Mouse (Mus musculus) layer of hippocampus, postnatal 25 days (tissue): Measurements from ENCODE around the gene Thoc5. TPM values are rescaled to one million over a fixed set of nuclear protein-coding genes. Genes with fewer than 3 reads are reported as not detected.

ENCODE experiments used
- DNase-seq, 2 experiments: peaks; one replicate each; pipeline ENCODE4 v3.0.0; 2022; ENCODE audit warnings: mixed read lengths in 2 of 2, low spot score in 1 of 2; ENCODE audit errors: extremely low spot score in 1 of 2
- microRNA-seq, 2 experiments: library from miRNA; unstranded; fragments of <30 nt; microRNA quantifications; one replicate each; pipeline ENCODE4 v1.2.0; 2021
- total RNA-seq, 2 experiments: library from RNA; stranded (reverse); gene quantifications; 2 replicates each; pipeline ENCODE4 v1.2.3; 2021

Thoc5 gene
- total RNA-seq, 2 experiments from 2014 or later = 36.2 to 38.9 TPM

- DNase-seq = peak in 1 of 2 experiments; percentile 52
These were observed 78.1 kb downstream of the Thoc5 start for GRCm38 (mm10) chr11:4972967-4973870.

GRCm38 (mm10) chr11:4973871-4974256, 78.7 kb downstream of the Thoc5 start:
- DNase-seq = no peak

- no peak for DNase-seq
These were observed 79.4 kb downstream of the Thoc5 start for GRCm38 (mm10) chr11:4974376-4975122.

GRCm38 (mm10) chr11:4975623-4976022, 80.5 kb downstream of the Thoc5 start:
- peak; percentile 37 to 74 for DNase-seq

Small RNA genes lying within 50 kb of the gene (microRNA-seq; reads per million reads assigned to microRNA genes)
- gene Mir6918 = 2.8 to 6.1 reads per million in 2 experiments

Other genes starting within 250 kb of the Thoc5 start
- 100 to 1,000 TPM; 391 to 441 TPM for gene Uqcr10, start 191.0 kb upstream of the Thoc5 start, total RNA-seq
- gene Zmat5, start 190.6 kb upstream of the Thoc5 start, total RNA-seq = 10 to 100 TPM; 30.1 to 37.1 TPM
- 100 to 1,000 TPM; 255 to 273 TPM for gene Cabp7, start 148.5 kb upstream of the Thoc5 start, total RNA-seq
- gene Nf2, start 45.8 kb upstream of the Thoc5 start, total RNA-seq = 100 to 1,000 TPM; 102 to 107 TPM
- 10 to 100 TPM; 80.6 to 95.5 TPM for gene Nipsnap1, start 21.4 kb upstream of the Thoc5 start, total RNA-seq
- gene Nefh, start 52.7 kb downstream of the Thoc5 start, total RNA-seq = 10 to 100 TPM; 37.9 to 39.0 TPM
- 100 to 1,000 TPM; 134 to 146 TPM for gene Ap1b1, start 91.5 kb downstream of the Thoc5 start, total RNA-seq
- gene Rasl10a, start 162.8 kb downstream of the Thoc5 start, total RNA-seq = 10 to 100 TPM; 76.8 to 94.0 TPM
- 10 to 100 TPM; 92.4 to 95.2 TPM for gene Gas2l1, start 170.0 kb downstream of the Thoc5 start, total RNA-seq
- 10 to 100 TPM; 20.7 to 23.6 TPM for gene Rhbdd3, start 203.6 kb downstream of the Thoc5 start, total RNA-seq
- gene Ewsr1, start 203.9 kb downstream of the Thoc5 start, total RNA-seq = 100 to 1,000 TPM; 260 to 353 TPM